Mouse (Mus musculus) spleen, adult 2 months (tissue): ENCODE measurements at regions not wholly inside any gene's neighbourhood (a gene's known extent, or its start where the extent isn't known, plus 50 kb on each side); places are given as distances from the start of the nearest gene placed in this dataset.

Experiments used
- CTCF ChIP-seq: fragments of 200-500 bp; IDR thresholded peaks from 2 replicates; pipeline ENCODE4 v1.5.1; 2011; ENCODE audit warnings: mild to moderate bottlenecking, inconsistent platforms; ENCODE audit not compliant: insufficient read depth, insufficient read length, insufficient replicate concordance; ENCODE audit errors: extremely low read depth
- POLR2A ChIP-seq: fragments of 200-500 bp; IDR thresholded peaks from 2 replicates; pipeline ENCODE4 v1.6.1; 2011; ENCODE audit warnings: low read depth, low read length, inconsistent platforms

DNA sequence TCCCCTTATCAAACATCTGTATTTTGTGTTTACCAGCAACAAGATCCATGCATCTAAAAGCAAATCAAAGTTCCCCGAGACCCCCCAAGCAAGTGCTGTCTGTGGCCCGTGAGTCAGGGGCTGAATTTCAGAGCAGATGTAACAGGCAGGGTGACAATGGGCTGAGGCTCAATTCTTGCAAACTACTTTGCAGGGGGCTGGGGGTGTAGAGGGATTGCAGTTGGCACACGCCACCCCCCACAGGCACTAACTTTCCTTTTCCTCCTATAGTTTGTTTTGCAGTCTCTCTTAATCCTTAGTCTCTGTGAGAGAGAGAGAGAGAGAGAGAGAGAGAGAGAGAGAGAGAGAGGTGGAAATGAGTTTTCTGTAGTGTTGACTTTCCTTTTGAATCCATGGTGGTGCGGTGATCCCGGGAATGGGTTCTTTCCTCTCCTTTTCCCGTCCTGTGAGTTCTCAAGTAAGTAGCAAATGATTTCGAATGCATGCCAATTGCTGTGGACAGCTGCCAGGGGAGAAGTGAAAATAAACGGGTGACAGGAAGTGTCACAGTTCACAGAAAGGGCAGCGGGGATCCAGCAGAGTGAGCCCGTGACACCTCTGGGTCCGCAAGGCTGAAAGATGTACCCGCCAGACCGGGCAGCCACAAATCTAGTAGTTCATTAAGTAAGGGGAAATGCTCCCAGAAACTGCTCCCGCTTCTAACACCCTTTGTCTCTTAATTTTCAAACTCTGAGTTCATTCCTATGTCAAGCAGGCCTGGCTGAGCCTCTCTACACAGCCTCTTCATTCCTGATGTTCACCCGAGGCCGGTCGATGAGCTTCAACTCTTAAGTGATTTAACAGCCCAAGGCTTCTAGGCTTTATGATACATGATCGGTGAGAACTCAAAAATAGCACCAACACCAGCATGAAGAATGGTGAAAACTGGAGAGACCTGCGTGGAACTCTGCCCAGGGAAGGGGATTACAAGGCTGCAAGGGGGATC is 116.8 kb downstream of the Cyp26a1 start:
- TF ChIP-seq POLR2A (no peak), CTCF (no peak)
